Mouse (Mus musculus): ENCODE data around the gene 4931414P19Rik. TPM values are rescaled to one million over a fixed set of nuclear protein-coding genes. Genes with fewer than 3 reads are reported as not detected.

The 4931414P19Rik gene
- polyA plus RNA-seq (2014; fragmentation: Illumina TruSeq; extraction: RNeasy Lipid Tissue Mini Kit (QIAGEN cat#74804); ENCODE audit: low read depth, low replicate concordance) = 5.2 TPM

GRCm38 (mm10) chr14:54605752-54606321 is at the start of gene 4931414P19Rik:
Gene 4931414P19Rik, minus strand, starts transcription at chr14:54605993.

GRCm38 (mm10) chr14:54641305-54641969 is 35.6 kb upstream of the 4931414P19Rik start, which contains the start of gene Cdh24:
Gene Cdh24, minus strand, starts transcription at chr14:54641364.

GRCm38 (mm10) chr14:54640946-54641304 is 35.1 kb upstream of the 4931414P19Rik start, which contains the start of gene Gm17606:
Gene Gm17606, plus strand, starts transcription at chr14:54640952.

DNA sequence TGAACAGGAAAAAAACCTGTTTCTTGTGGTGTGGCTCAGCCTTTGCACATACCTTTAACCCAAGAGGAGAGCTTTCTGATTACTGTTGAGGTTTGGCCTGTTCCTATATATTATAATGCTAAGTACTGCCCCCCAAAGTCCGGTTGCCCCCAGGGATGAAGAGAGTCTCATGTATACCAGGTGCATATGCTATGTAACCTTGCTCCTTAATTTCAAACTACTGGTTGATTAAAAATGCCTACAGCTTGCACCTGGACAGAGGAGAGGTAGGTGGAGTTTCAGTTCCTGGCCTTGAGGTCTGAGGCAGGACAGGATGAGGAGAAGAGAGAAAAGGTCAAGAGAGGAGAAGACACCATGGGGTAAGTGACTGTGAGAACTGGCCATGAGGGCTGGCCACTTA is 15.3 kb upstream of the 4931414P19Rik start, which contains the start of gene Psmb11:
TSS of gene Psmb11 (plus strand) at position 301 of the 400 bp plus-strand sequence.

GRCm38 (mm10) chr14:54617897-54618365 is 12.1 kb upstream of the 4931414P19Rik start, which contains the start of gene Psmb5:
Gene Psmb5, minus strand, starts transcription at chr14:54618022.

DNA sequence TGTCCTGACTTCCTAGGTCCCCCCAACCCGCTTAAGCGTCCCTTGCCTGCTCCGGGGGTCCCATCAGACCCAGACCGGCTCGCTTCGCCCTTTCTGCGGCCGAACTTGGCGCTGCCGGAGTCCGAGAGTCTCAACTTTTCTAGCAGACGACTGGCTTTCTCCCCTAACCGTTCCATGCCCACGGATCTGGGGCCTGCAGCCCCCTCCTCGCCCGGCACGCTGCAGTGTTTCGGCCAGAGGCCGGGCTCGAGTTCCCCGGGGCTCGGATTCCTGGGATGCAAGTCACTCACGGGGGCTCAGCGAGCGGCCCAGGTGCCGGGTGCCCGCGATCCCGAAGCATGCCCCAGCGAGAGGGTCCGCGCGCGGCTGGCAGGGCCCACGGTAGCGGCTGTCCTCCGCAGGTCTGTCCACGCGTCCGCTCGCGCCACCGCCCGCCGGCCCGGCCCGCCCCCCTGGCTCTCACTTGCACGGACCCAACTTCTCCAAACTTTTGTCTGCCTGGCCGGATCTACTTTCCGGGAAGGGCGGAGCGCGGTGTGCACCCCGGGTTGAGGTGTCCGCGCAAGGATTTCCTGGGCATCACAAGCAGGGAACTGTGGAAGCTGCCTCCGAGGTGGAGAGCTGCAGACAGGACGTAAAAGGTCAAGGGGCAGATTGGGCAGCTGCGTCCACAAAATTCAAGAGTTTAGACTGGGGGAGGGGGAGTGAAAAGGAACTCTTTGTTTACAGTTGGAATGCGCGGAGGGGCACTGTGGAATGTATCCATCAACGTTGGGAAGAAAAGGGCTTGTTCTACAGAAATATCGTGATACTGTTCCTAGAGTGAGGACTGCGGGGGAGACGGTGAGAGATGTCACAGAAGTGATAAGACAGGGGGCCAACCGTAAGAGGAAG is 28.5 kb downstream of the 4931414P19Rik start, which contains the start of gene Ajuba:
TSS of gene Ajuba (minus strand) at position 470 of the 894 bp plus-strand sequence.

GRCm38 (mm10) chr14:54553975-54554769 is 51.6 kb downstream of the 4931414P19Rik start, which contains the start of gene Haus4:
Gene Haus4, minus strand, starts transcription at chr14:54554616.

Other genes starting within 250 kb of the 4931414P19Rik start
- 52.2 TPM for gene Oxa1l, start 245.2 kb downstream of the 4931414P19Rik start, polyA plus RNA-seq (2014; fragmentation: Illumina TruSeq; extraction: RNeasy Lipid Tissue Mini Kit (QIAGEN cat#74804); ENCODE audit: low read depth, low replicate concordance)
- 6.5 TPM for gene Slc7a7, start 188.2 kb downstream of the 4931414P19Rik start, polyA plus RNA-seq (2014; fragmentation: Illumina TruSeq; extraction: RNeasy Lipid Tissue Mini Kit (QIAGEN cat#74804); ENCODE audit: low read depth, low replicate concordance)
- 215 TPM for gene Mrpl52, start 179.1 kb downstream of the 4931414P19Rik start, polyA plus RNA-seq (2014; fragmentation: Illumina TruSeq; extraction: RNeasy Lipid Tissue Mini Kit (QIAGEN cat#74804); ENCODE audit: low read depth, low replicate concordance)
- 66.6 TPM for gene Mmp14, start 174.4 kb downstream of the 4931414P19Rik start, polyA plus RNA-seq (2014; fragmentation: Illumina TruSeq; extraction: RNeasy Lipid Tissue Mini Kit (QIAGEN cat#74804); ENCODE audit: low read depth, low replicate concordance)
- gene Lrp10, start 141.9 kb downstream of the 4931414P19Rik start, polyA plus RNA-seq (2014; fragmentation: Illumina TruSeq; extraction: RNeasy Lipid Tissue Mini Kit (QIAGEN cat#74804); ENCODE audit: low read depth, low replicate concordance) = 74.3 TPM
- gene Rem2, start 129.9 kb downstream of the 4931414P19Rik start, polyA plus RNA-seq (2014; fragmentation: Illumina TruSeq; extraction: RNeasy Lipid Tissue Mini Kit (QIAGEN cat#74804); ENCODE audit: low read depth, low replicate concordance) = 0.63 TPM
- 33.9 TPM for gene Prmt5, start 88.5 kb downstream of the 4931414P19Rik start, polyA plus RNA-seq (2014; fragmentation: Illumina TruSeq; extraction: RNeasy Lipid Tissue Mini Kit (QIAGEN cat#74804); ENCODE audit: low read depth, low replicate concordance)
- gene Haus4, start 51.4 kb downstream of the 4931414P19Rik start, polyA plus RNA-seq (2014; fragmentation: Illumina TruSeq; extraction: RNeasy Lipid Tissue Mini Kit (QIAGEN cat#74804); ENCODE audit: low read depth, low replicate concordance) = 59.7 TPM
- 27.0 TPM for gene Ajuba, start 28.4 kb downstream of the 4931414P19Rik start, polyA plus RNA-seq (2014; fragmentation: Illumina TruSeq; extraction: RNeasy Lipid Tissue Mini Kit (QIAGEN cat#74804); ENCODE audit: low read depth, low replicate concordance)
- gene Psmb5, start 12.0 kb upstream of the 4931414P19Rik start, polyA plus RNA-seq (2014; fragmentation: Illumina TruSeq; extraction: RNeasy Lipid Tissue Mini Kit (QIAGEN cat#74804); ENCODE audit: low read depth, low replicate concordance) = 157 TPM
- gene Psmb11, start 15.4 kb upstream of the 4931414P19Rik start, polyA plus RNA-seq (2014; fragmentation: Illumina TruSeq; extraction: RNeasy Lipid Tissue Mini Kit (QIAGEN cat#74804); ENCODE audit: low read depth, low replicate concordance) = not detected
- gene Gm17606, start 35.0 kb upstream of the 4931414P19Rik start, polyA plus RNA-seq (2014; fragmentation: Illumina TruSeq; extraction: RNeasy Lipid Tissue Mini Kit (QIAGEN cat#74804); ENCODE audit: low read depth, low replicate concordance) = not detected
- gene Cdh24, start 35.4 kb upstream of the 4931414P19Rik start, polyA plus RNA-seq (2014; fragmentation: Illumina TruSeq; extraction: RNeasy Lipid Tissue Mini Kit (QIAGEN cat#74804); ENCODE audit: low read depth, low replicate concordance) = 3.1 TPM
- gene 1700123O20Rik, start 80.2 kb upstream of the 4931414P19Rik start, polyA plus RNA-seq (2014; fragmentation: Illumina TruSeq; extraction: RNeasy Lipid Tissue Mini Kit (QIAGEN cat#74804); ENCODE audit: low read depth, low replicate concordance) = 32.2 TPM
- 139 TPM for gene Acin1, start 80.9 kb upstream of the 4931414P19Rik start, polyA plus RNA-seq (2014; fragmentation: Illumina TruSeq; extraction: RNeasy Lipid Tissue Mini Kit (QIAGEN cat#74804); ENCODE audit: low read depth, low replicate concordance)
- 0.12 TPM for gene Gm29776, start 92.8 kb upstream of the 4931414P19Rik start, polyA plus RNA-seq (2014; fragmentation: Illumina TruSeq; extraction: RNeasy Lipid Tissue Mini Kit (QIAGEN cat#74804); ENCODE audit: low read depth, low replicate concordance)
- gene Cebpe, start 106.2 kb upstream of the 4931414P19Rik start, polyA plus RNA-seq (2014; fragmentation: Illumina TruSeq; extraction: RNeasy Lipid Tissue Mini Kit (QIAGEN cat#74804); ENCODE audit: low read depth, low replicate concordance) = 0.51 TPM
- gene Slc7a8, start 176.0 kb upstream of the 4931414P19Rik start, polyA plus RNA-seq (2014; fragmentation: Illumina TruSeq; extraction: RNeasy Lipid Tissue Mini Kit (QIAGEN cat#74804); ENCODE audit: low read depth, low replicate concordance) = 45.5 TPM
- 0.58 TPM for gene Rnf212b, start 208.1 kb upstream of the 4931414P19Rik start, polyA plus RNA-seq (2014; fragmentation: Illumina TruSeq; extraction: RNeasy Lipid Tissue Mini Kit (QIAGEN cat#74804); ENCODE audit: low read depth, low replicate concordance)

Measured in adipose tissue, adult 10 weeks (tissue).